Mouse (Mus musculus) splenic B cell, adult 2 months (primary cell): ENCODE measurements at regions not wholly inside any gene's neighbourhood (a gene's known extent, or its start where the extent isn't known, plus 50 kb on each side); places are given as distances from the start of the nearest gene placed in this dataset.

Experiments
- DNase-seq: peaks from one replicate; pipeline ENCODE4 v3.0.0-alpha.2; 2011; ENCODE audit warnings: low read depth, low spot score
- H3K27me3 ChIP-seq: 2 replicates; pipeline ENCODE4 v1.6.1; 2012; ENCODE audit warnings: mild to moderate bottlenecking, low read length, moderate library complexity, mixed read lengths; ENCODE audit not compliant: control insufficient read depth, poor library complexity, insufficient read depth, severe bottlenecking
- H3K36me3 ChIP-seq: 2 replicates; pipeline ENCODE4 v1.6.1; 2012; ENCODE audit warnings: mild to moderate bottlenecking, low read length, moderate library complexity, mixed read lengths; ENCODE audit not compliant: control insufficient read depth, poor library complexity, insufficient read depth, severe bottlenecking

DNA sequence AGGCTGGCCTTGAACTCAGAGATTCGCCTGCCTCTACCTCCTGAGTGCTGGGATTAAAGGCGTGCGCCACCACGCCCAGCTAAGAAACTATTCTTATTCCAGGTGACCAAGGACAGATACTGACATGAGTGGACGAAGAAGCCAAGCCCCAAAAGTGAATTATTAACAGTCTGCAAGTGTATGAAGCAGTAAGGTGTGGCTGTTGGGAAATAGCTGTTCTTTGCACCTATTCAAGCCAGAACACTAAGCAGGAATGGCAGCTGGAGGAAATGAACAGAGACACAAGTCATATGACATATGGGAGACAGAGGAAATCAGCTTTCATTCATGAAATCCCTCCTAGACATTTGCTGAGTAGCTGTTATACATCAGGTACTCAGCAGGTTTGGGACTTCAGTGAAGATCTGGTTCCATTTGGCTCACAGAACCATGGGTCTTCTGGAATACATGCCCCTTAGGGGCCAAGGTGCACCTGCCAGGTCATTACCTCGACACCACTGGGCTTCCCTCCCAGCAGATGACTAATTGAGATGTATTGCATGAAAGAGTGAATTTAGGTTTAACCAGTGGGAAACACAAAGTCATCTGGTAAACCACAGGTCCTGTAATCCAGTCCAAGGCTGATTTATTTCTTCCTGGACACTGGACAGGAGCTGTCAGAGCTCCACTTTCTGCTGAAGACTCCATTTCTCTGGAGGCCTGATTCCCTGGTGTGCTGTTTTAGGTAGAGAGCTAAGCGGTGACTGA lies 101.0 kb upstream of the Adra1b start:
- H3K27me3 ChIP-seq = no peaks in the 10 kb centered on the region
- H3K36me3 ChIP-seq = no peaks in the 10 kb centered on the region
- DNase-seq = no peak

DNA sequence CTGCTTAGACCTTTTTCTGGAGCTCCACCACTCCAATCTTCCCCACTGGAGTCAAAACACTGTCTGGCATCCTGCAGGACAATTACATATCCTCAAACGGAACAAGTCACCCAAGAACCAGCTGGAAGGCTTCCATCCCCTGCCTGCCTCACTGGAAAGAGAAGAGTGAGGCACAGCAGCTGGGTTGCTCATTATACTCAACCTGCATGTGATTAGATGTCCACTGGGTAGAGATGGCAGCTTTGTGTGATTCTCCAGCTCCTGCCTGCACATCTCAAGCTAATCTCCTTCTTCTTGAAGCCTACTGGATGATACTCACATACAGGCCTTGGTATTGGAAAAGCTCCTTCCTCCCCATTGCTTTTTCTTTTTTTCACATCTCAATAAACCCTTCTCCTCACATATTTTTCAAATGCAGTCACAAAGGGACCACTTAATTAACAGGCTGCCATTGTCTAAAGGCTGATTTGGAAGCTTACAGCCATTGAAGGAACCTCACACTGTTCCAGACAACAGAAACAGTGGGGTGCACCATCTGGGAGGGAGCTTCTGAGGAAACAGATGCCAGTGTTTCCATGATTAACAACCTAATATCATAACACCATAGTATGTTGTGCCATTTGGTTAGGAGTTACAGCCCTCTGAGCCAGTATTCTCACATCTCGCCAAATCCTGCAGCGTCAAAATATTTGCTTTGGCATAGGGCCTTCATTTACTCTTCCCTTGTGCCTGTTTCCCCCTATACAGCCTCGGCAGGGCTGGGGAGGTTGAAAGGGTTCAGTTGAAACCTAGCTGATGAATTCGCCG lies 101.9 kb upstream of the Adra1b start:
- H3K27me3 ChIP-seq = no peaks in the 10 kb centered on the region
- DNase-seq = no peak
- H3K36me3 ChIP-seq = no peaks in the 10 kb centered on the region

DNA sequence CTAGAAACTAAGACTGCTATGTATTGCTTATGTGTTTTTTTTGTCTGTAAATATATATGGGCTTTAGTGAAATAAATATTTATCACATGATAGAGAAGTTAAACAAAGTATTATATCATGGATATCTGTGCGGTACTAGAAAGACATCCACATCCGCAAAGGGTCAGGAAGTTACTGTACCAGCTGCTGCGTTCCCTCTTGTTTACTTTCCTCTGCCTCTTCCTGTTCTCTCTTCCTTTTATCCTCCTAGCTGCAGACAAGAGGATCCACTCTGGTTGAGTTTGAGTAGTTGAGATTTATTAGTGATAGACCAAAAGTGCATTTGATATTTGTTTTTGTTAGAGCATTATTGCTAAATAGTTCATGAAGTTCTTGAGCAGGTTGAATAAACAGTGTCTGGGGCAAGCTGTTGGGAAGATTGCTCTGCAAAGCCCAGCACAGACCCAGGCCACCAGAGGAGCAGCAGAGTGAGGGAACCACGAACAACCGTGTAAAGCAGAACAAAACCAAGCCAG lies 106.6 kb upstream of the Adra1b start:
- Histone ChIP-seq H3K27me3 (no peaks in the 10 kb centered on the region), H3K36me3 (no peaks in the 10 kb centered on the region)
- no peak for DNase-seq

- Histone ChIP-seq H3K36me3 (no peaks in the 10 kb centered on the region), H3K27me3 (no peaks in the 10 kb centered on the region)
- no peak for DNase-seq
Observed at GRCm38 (mm10) chr11:44012314-44012713, 111.3 kb upstream of the Adra1b start.

GRCm38 (mm10) chr11:44013841-44014240 lies 112.8 kb upstream of the Adra1b start:
- no peaks in the 10 kb centered on the region for H3K36me3 ChIP-seq
- no peak for DNase-seq

GRCm38 (mm10) chr11:44021638-44022037 lies 120.6 kb upstream of the Adra1b start:
- no peaks in the 10 kb centered on the region for H3K36me3 ChIP-seq
- DNase-seq = no peak
- H3K27me3 ChIP-seq = no peaks in the 10 kb centered on the region

More at GRCm38 (mm10) chr11:44013841-44014240, 112.8 kb upstream of the Adra1b start:
- no peaks in the 10 kb centered on the region for H3K27me3 ChIP-seq

- Histone ChIP-seq H3K36me3 (no peaks in the 10 kb centered on the region), H3K27me3 (no peaks in the 10 kb centered on the region)
- no peak for DNase-seq
Observed at GRCm38 (mm10) chr11:44027046-44027445, 126.0 kb upstream of the Adra1b start.

DNA sequence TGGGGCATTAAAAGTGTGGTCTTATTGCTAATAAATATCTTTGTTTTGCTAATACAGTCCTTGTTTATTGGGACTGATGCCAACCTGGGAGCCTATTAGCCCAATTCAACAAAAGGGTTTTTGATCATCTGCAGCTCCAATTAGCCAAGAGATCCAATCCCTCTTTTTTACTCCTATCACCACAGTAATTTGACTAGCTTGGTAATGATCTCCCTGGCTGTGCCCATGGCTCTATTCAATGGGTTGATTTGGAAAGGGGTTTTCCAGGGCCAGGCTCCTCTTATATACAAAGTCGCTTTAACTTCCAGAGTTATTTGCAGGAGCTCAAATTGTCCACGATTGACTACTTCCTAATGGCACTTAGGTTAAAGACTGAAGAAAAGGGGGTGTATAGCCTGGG lies 145.1 kb upstream of the Adra1b start:
- no peak for DNase-seq
- H3K36me3 ChIP-seq = no peaks in the 10 kb centered on the region
- no peaks in the 10 kb centered on the region for H3K27me3 ChIP-seq

- Histone ChIP-seq H3K27me3 (no peaks in the 10 kb centered on the region), H3K36me3 (no peaks in the 10 kb centered on the region)
- no peak for DNase-seq
Observed at GRCm38 (mm10) chr11:44049253-44049976, 148.4 kb upstream of the Adra1b start.

DNA sequence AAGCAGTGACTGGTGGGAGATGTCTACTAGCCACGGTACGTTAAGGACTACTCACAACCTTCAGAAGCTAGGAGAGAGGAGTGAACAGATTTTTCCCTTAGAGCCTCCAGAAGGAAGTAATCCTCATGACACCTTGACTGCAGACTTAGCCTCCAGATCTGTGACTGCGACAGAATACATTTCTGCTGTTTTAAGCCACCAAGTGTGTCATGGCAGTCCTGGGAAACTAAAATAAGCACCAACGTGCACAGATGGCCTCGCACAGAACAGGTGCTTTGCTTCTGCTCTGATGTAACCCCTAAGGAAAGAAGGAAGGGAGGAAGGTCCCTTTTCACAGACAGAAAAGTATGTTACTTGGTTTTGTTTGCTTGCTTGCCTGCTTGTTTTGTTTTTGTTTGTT lies 151.5 kb upstream of the Adra1b start:
- Histone ChIP-seq H3K27me3 (no peaks in the 10 kb centered on the region), H3K36me3 (no peaks in the 10 kb centered on the region)
- no peak for DNase-seq

DNA sequence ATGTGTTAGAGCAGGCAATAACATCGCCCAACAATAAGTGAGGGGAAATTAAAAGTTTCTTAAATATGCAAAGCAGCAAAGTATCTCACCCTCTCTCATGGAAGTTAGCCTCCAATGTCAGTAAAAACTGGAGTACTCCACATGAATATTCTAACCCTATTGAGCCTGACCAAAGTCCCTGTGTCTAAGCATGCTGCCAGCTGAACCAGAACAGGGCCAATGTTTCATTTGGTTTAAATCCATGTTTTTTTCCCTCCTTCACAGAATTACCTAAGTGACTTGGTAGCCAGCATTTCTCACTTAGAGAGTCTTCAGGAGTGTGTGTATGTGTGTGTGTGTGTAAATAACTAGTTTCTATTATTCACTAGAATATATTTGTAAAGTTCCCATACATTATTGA lies 161.4 kb upstream of the Adra1b start:
- H3K36me3 ChIP-seq = no peaks in the 10 kb centered on the region

GRCm38 (mm10) chr11:44066176-44066575 lies 165.2 kb upstream of the Adra1b start:
- Histone ChIP-seq H3K36me3 (no peaks in the 10 kb centered on the region), H3K27me3 (no peaks in the 10 kb centered on the region)
- DNase-seq = no peak

More for the DNA sequence above, 161.4 kb upstream of the Adra1b start:
- no peak for DNase-seq
- no peaks in the 10 kb centered on the region for H3K27me3 ChIP-seq

GRCm38 (mm10) chr11:44083716-44084115 lies 182.7 kb upstream of the Adra1b start:
- no peak for DNase-seq
- H3K36me3 ChIP-seq = no peaks in the 10 kb centered on the region

DNA sequence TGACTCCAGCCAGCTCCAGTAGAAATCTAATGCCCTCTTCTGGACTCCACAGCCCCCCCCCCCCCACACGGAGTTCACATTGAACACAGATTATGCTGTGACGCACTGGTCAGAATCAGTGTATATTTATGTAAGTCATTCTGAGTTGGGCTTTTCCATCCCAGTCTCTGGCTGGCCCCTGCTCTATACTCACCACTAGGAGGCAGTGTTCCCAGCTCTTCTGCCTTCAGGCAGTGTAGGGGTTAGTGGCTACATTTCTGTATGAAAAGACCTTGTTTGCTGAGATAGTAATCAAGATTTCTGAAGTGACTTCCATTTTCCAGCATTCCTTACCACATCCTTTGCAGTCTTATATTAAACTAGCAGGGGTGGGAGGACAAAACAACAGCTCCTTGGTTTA lies 185.9 kb upstream of the Adra1b start:
- H3K27me3 ChIP-seq = no peaks in the 10 kb centered on the region; the same call in 1 of the 2 replicates
- H3K36me3 ChIP-seq = no peaks in the 10 kb centered on the region
- DNase-seq = peak; percentile 53

More at GRCm38 (mm10) chr11:44083716-44084115, 182.7 kb upstream of the Adra1b start:
- H3K27me3 ChIP-seq = no peaks in the 10 kb centered on the region; the same call in 1 of the 2 replicates
